Mouse (Mus musculus): ENCODE results near the gene Guca2b. TPM values are rescaled to one million over a fixed set of nuclear protein-coding genes. Genes with fewer than 3 reads are reported as not detected.

Guca2b gene
- not detected in 2 replicates for total RNA-seq (2017)

GRCm38 (mm10) chr4:119658731-119659130 is at the start of gene Guca2b:
TSS of gene Guca2b (minus strand) at chr4:119658954.
- ATAC-seq (replicated peaks in 1 of 2; ENCODE audit: insufficient read depth in 1 of 2, low FRiP score in 2 of 2, low TSS enrichment in 1 of 2, low read depth in 1 of 2, poor library complexity in 2 of 2, severe bottlenecking in 2 of 2): no peak

GRCm38 (mm10) chr4:119707751-119708150 is 49.0 kb upstream of the Guca2b start:
- ATAC-seq (replicated peaks in 1 of 2; ENCODE audit: insufficient read depth in 1 of 2, low FRiP score in 2 of 2, low TSS enrichment in 1 of 2, low read depth in 1 of 2, poor library complexity in 2 of 2, severe bottlenecking in 2 of 2): no peak

- no peak for ATAC-seq (replicated peaks in 1 of 2; ENCODE audit: insufficient read depth in 1 of 2, low FRiP score in 2 of 2, low TSS enrichment in 1 of 2, low read depth in 1 of 2, poor library complexity in 2 of 2, severe bottlenecking in 2 of 2)
Observed at GRCm38 (mm10) chr4:119707326-119707725, 48.6 kb upstream of the Guca2b start.

- ATAC-seq (replicated peaks in 1 of 2; ENCODE audit: insufficient read depth in 1 of 2, low FRiP score in 2 of 2, low TSS enrichment in 1 of 2, low read depth in 1 of 2, poor library complexity in 2 of 2, severe bottlenecking in 2 of 2): no peak
Observed at GRCm38 (mm10) chr4:119703965-119704364, 45.2 kb upstream of the Guca2b start.

GRCm38 (mm10) chr4:119701269-119701954 is 42.7 kb upstream of the Guca2b start:
- ATAC-seq (replicated peaks in 1 of 2; ENCODE audit: insufficient read depth in 1 of 2, low FRiP score in 2 of 2, low TSS enrichment in 1 of 2, low read depth in 1 of 2, poor library complexity in 2 of 2, severe bottlenecking in 2 of 2): no peak

- no peak for ATAC-seq (replicated peaks in 1 of 2; ENCODE audit: insufficient read depth in 1 of 2, low FRiP score in 2 of 2, low TSS enrichment in 1 of 2, low read depth in 1 of 2, poor library complexity in 2 of 2, severe bottlenecking in 2 of 2)
Observed at GRCm38 (mm10) chr4:119698339-119698738, 39.6 kb upstream of the Guca2b start.

GRCm38 (mm10) chr4:119685746-119686145 is 27.0 kb upstream of the Guca2b start:
- no peak for ATAC-seq (replicated peaks in 1 of 2; ENCODE audit: insufficient read depth in 1 of 2, low FRiP score in 2 of 2, low TSS enrichment in 1 of 2, low read depth in 1 of 2, poor library complexity in 2 of 2, severe bottlenecking in 2 of 2)

- ATAC-seq (replicated peaks in 1 of 2; ENCODE audit: insufficient read depth in 1 of 2, low FRiP score in 2 of 2, low TSS enrichment in 1 of 2, low read depth in 1 of 2, poor library complexity in 2 of 2, severe bottlenecking in 2 of 2): peak; percentile 74 to 80
Observed at GRCm38 (mm10) chr4:119682596-119682995, 23.8 kb upstream of the Guca2b start.

- peak in 1 of 2 experiments; percentile 39; a peak in 1 of 4 replicates for ATAC-seq (replicated peaks in 1 of 2; ENCODE audit: insufficient read depth in 1 of 2, low FRiP score in 2 of 2, low TSS enrichment in 1 of 2, low read depth in 1 of 2, poor library complexity in 2 of 2, severe bottlenecking in 2 of 2)
Observed at GRCm38 (mm10) chr4:119672685-119673084, 13.9 kb upstream of the Guca2b start.

GRCm38 (mm10) chr4:119671164-119671563 is 12.4 kb upstream of the Guca2b start:
- no peak for ATAC-seq (replicated peaks in 1 of 2; ENCODE audit: insufficient read depth in 1 of 2, low FRiP score in 2 of 2, low TSS enrichment in 1 of 2, low read depth in 1 of 2, poor library complexity in 2 of 2, severe bottlenecking in 2 of 2)

GRCm38 (mm10) chr4:119670736-119671135 is 12.0 kb upstream of the Guca2b start:
- ATAC-seq (replicated peaks in 1 of 2; ENCODE audit: insufficient read depth in 1 of 2, low FRiP score in 2 of 2, low TSS enrichment in 1 of 2, low read depth in 1 of 2, poor library complexity in 2 of 2, severe bottlenecking in 2 of 2): no peak

- ATAC-seq (replicated peaks in 1 of 2; ENCODE audit: insufficient read depth in 1 of 2, low FRiP score in 2 of 2, low TSS enrichment in 1 of 2, low read depth in 1 of 2, poor library complexity in 2 of 2, severe bottlenecking in 2 of 2): no peak
Observed at GRCm38 (mm10) chr4:119670210-119670555, 11.4 kb upstream of the Guca2b start.

- peak; percentile 46 to 54; a peak in 3 of 4 replicates for ATAC-seq (replicated peaks in 1 of 2; ENCODE audit: insufficient read depth in 1 of 2, low FRiP score in 2 of 2, low TSS enrichment in 1 of 2, low read depth in 1 of 2, poor library complexity in 2 of 2, severe bottlenecking in 2 of 2)
Observed at GRCm38 (mm10) chr4:119669356-119670209, 10.8 kb upstream of the Guca2b start.

- ATAC-seq (replicated peaks in 1 of 2; ENCODE audit: insufficient read depth in 1 of 2, low FRiP score in 2 of 2, low TSS enrichment in 1 of 2, low read depth in 1 of 2, poor library complexity in 2 of 2, severe bottlenecking in 2 of 2): no peak
Observed at GRCm38 (mm10) chr4:119668596-119668995, 9.8 kb upstream of the Guca2b start.

- ATAC-seq (replicated peaks in 1 of 2; ENCODE audit: insufficient read depth in 1 of 2, low FRiP score in 2 of 2, low TSS enrichment in 1 of 2, low read depth in 1 of 2, poor library complexity in 2 of 2, severe bottlenecking in 2 of 2): no peak
Observed at GRCm38 (mm10) chr4:119668185-119668584, 9.4 kb upstream of the Guca2b start.

- peak; percentile 55 to 60; a peak in 3 of 4 replicates for ATAC-seq (replicated peaks in 1 of 2; ENCODE audit: insufficient read depth in 1 of 2, low FRiP score in 2 of 2, low TSS enrichment in 1 of 2, low read depth in 1 of 2, poor library complexity in 2 of 2, severe bottlenecking in 2 of 2)
Observed at GRCm38 (mm10) chr4:119667454-119667853, 8.7 kb upstream of the Guca2b start.

- no peak for ATAC-seq (replicated peaks in 1 of 2; ENCODE audit: insufficient read depth in 1 of 2, low FRiP score in 2 of 2, low TSS enrichment in 1 of 2, low read depth in 1 of 2, poor library complexity in 2 of 2, severe bottlenecking in 2 of 2)
Observed at GRCm38 (mm10) chr4:119666116-119666515, 7.4 kb upstream of the Guca2b start.

- no peak for ATAC-seq (replicated peaks in 1 of 2; ENCODE audit: insufficient read depth in 1 of 2, low FRiP score in 2 of 2, low TSS enrichment in 1 of 2, low read depth in 1 of 2, poor library complexity in 2 of 2, severe bottlenecking in 2 of 2)
Observed at GRCm38 (mm10) chr4:119665166-119665565, 6.4 kb upstream of the Guca2b start.

Measured in hematopoietic stem cell, adult 5-6 weeks (primary cell).